Mouse (Mus musculus) intestine, embryonic 16.5 days (tissue): ENCODE data around the gene Adamts1. TPM values are rescaled to one million over a fixed set of nuclear protein-coding genes. Genes with fewer than 3 reads are reported as not detected.

ENCODE experiments used
- ATAC-seq: fragments of 200-750 bp; cut with Nextera tagmentation; 2 replicates; pipeline ENCODE4 v1.8.0; 2017; ENCODE audit warnings: moderate TSS enrichment, moderate library complexity
- H3K27ac ChIP-seq: fragments of 300-500 bp; sonication (generic); 2 replicates; pipeline ENCODE4 v1.5.1; 2014; ENCODE audit warnings: mild to moderate bottlenecking, low read length
- H3K27me3 ChIP-seq: fragments of 300-500 bp; sonication (generic); replicated peaks from 2 replicates; pipeline ENCODE4 v1.6.1; 2014; ENCODE audit warnings: low read length, control low read depth, mixed read lengths; ENCODE audit not compliant: control insufficient read depth, insufficient read depth
- H3K36me3 ChIP-seq: fragments of 300-500 bp; sonication (generic); 2 replicates; pipeline ENCODE4 v1.6.1; 2014; ENCODE audit warnings: low read length, control low read depth; ENCODE audit not compliant: control insufficient read depth, insufficient read depth
- H3K4me1 ChIP-seq: fragments of 300-500 bp; sonication (generic); 2 replicates; pipeline ENCODE4 v1.6.1; 2014; ENCODE audit warnings: low read length, control low read depth, mixed read lengths; ENCODE audit not compliant: control insufficient read depth, insufficient read depth
- H3K4me2 ChIP-seq: fragments of 300-500 bp; sonication (generic); 2 replicates; pipeline ENCODE4 v1.6.1; 2014; ENCODE audit warnings: low read depth, low read length, control low read depth
- H3K4me3 ChIP-seq: fragments of 300-500 bp; sonication (generic); 2 replicates; pipeline ENCODE4 v1.5.1; 2014; ENCODE audit warnings: mild to moderate bottlenecking, low read length
- H3K9ac ChIP-seq: fragments of 300-500 bp; sonication (generic); 2 replicates; pipeline ENCODE4 v1.6.1; 2014; ENCODE audit warnings: low read depth, low read length
- H3K9me3 ChIP-seq: fragments of 300-500 bp; sonication (generic); 2 replicates; pipeline ENCODE4 v1.6.1; 2016; ENCODE audit warnings: low read length, control low read depth; ENCODE audit not compliant: control insufficient read depth
- WGBS: fragments of 180-500 bp; shearing (Covaris S2); extraction: QIAGEN DNeasy Blood & Tissue Kit; methylation state at CpG from one replicate; pipeline ENCODE4 v1.1.7; 2014; 5-methylcytosine and 5-hydroxymethylcytosine counted together
- polyA plus RNA-seq: library from polyadenylated mRNA; unstranded; fragments of >200 nt; fragmentation: Nextera tagmentation; extraction: Ambion mirVana; gene quantifications from 2 replicates; pipeline ENCODE4 v1.2.1, GENCODE M21; 2015

Gene Adamts1
- polyA plus RNA-seq, 1 experiment from 2014 or later: 22.4 TPM

DNA sequence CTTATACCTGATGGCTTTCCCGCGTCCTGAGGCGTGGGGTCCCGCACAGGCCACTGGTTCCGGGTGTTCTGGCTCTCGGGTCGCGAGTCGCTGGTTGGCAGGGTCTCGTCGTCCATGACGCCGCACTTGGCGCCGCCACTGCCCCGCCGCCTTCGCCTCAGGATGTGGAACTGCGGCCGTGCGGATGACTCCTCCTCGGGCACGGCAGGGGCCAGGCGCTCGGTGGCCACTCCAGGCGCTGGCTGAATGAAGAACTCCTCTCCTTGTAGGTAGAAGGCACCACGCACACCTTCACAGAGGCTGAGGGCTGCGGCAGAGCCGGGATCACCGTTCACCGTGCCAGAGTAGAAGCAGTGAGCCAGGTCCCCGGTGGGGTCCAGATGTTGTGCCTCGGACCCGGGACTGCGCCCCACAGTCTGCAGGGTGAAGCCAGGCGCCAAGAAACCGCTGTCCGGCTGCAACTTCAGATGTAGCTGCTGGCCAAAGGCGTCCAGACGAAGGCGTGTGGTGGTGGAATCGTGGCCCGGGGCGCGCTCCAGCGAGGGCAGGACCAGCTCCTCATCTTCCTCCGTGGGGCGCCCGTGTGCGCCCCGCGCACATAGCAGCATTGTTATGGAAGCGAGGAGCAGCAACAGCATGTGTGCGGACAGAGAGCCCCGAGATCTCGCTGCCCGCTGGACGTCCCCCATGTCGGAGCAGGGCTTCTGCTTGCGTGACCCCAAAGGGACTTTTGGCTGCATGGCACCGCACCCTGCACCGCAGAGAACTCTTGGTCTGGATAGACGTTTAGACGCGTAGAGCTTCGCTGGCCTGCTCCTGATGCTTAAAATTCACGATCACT, 722 bp downstream of the Adamts1 start:
- under 1% methylated on average over 67 of the region's 67 CpGs for WGBS
- Histone ChIP-seq H3K9me3 (no peaks in the 10 kb centered on the region), H3K27ac (peak overlapping the region; percentile 95), H3K4me3 (peak overlapping the region; percentile 76), H3K9ac (peak overlapping the region; percentile 86), H3K27me3 (no peaks in the 10 kb centered on the region), H3K4me1 (peaks cover 8% of the 10 kb centered on the region; the same call in 1 of the 2 replicates), H3K36me3 (peaks cover 10% of the 10 kb centered on the region), H3K4me2 (peak overlapping the region; percentile 95)
- ATAC-seq: peak; percentile 4; the same call in 1 of the 2 replicates

GRCm38 (mm10) chr16:85801252-85801651, 1.7 kb downstream of the Adamts1 start:
- no peaks in the 10 kb centered on the region for H3K27me3 ChIP-seq
- H3K36me3 ChIP-seq: peaks cover 15% of the 10 kb centered on the region
- H3K9ac ChIP-seq: peak overlapping the region; percentile 86
- H3K9me3 ChIP-seq: no peaks in the 10 kb centered on the region
- peak overlapping the region; percentile 95 for H3K27ac ChIP-seq
- peak; percentile 90 for ATAC-seq
- WGBS: 0% methylated on average over 23 of the region's 23 CpGs
- peak overlapping the region; percentile 76 for H3K4me3 ChIP-seq
- peaks cover 8% of the 10 kb centered on the region; the same call in 1 of the 2 replicates for H3K4me1 ChIP-seq
- H3K4me2 ChIP-seq: peak overlapping the region; percentile 95

DNA sequence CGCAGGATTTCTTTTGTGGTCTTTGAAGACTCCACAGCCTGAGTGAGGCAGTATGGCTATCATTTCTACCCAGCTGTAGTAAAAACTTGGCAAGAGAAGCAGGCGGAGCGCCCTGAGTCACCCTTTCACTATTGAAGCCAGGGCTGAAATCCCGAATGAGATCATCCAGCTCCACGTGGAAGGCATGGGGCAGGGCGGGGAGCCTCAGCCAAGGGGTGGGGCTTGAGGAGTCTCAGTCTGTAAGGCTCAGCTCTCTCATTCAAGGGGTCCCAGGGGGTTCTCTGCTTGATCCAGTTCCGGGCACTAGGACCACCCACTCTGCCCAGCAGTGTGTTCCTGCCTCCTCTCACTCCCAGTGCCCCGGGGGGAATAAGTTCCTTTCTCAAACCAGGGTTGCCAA, 2.2 kb downstream of the Adamts1 start:
- H3K4me3 ChIP-seq: peak overlapping the region; percentile 76
- peak overlapping the region; percentile 86 for H3K9ac ChIP-seq
- WGBS: 2% methylated on average over 8 of the region's 8 CpGs
- H3K9me3 ChIP-seq: no peaks in the 10 kb centered on the region
- H3K27me3 ChIP-seq: no peaks in the 10 kb centered on the region
- H3K4me1 ChIP-seq: peaks cover 8% of the 10 kb centered on the region; the same call in 1 of the 2 replicates
- H3K27ac ChIP-seq: peak overlapping the region; percentile 95
- H3K4me2 ChIP-seq: peak overlapping the region; percentile 95
- peak; percentile 89 for ATAC-seq
- peaks cover 16% of the 10 kb centered on the region for H3K36me3 ChIP-seq

GRCm38 (mm10) chr16:85799971-85800370, 2.9 kb downstream of the Adamts1 start:
- Histone ChIP-seq H3K27me3 (no peaks in the 10 kb centered on the region), H3K4me1 (peaks cover 8% of the 10 kb centered on the region; the same call in 1 of the 2 replicates), H3K4me3 (peak overlapping the region; percentile 26), H3K4me2 (peak overlapping the region; percentile 95), H3K27ac (no peak overlapping the region), H3K9me3 (no peaks in the 10 kb centered on the region), H3K36me3 (peaks cover 16% of the 10 kb centered on the region), H3K9ac (peak overlapping the region; percentile 24; the same call in 1 of the 2 replicates)
- 47% methylated on average over 9 of the region's 9 CpGs for WGBS
- ATAC-seq: no peak

DNA sequence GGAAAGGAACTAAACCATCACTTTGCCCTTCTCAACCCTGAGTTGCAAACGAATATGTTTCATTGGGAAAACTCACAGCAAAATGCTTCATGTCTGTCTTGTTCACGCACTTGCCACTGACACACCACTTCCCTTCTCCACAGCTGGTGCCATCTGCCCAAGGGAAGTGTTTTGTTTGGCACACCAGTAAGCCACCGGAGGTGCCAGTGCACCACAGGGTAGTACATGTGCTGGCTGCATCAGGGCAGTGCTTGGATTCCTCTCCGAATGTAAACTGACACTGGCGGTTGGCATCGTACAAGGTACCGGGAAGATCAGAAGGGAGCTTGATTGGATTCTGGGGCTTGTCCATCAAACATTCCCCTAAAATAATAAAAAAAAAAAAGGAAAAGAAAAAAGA, 4.6 kb downstream of the Adamts1 start:
- H3K27ac ChIP-seq: no peak overlapping the region
- WGBS: 90% methylated on average over 7 of the region's 7 CpGs
- H3K4me1 ChIP-seq: peaks cover 4% of the 10 kb centered on the region; the same call in 1 of the 2 replicates
- no peak overlapping the region for H3K9ac ChIP-seq
- no peaks in the 10 kb centered on the region for H3K27me3 ChIP-seq
- H3K36me3 ChIP-seq: peaks cover 16% of the 10 kb centered on the region
- no peak overlapping the region for H3K4me2 ChIP-seq
- no peak overlapping the region for H3K4me3 ChIP-seq
- no peaks in the 10 kb centered on the region for H3K9me3 ChIP-seq
- ATAC-seq: no peak

DNA sequence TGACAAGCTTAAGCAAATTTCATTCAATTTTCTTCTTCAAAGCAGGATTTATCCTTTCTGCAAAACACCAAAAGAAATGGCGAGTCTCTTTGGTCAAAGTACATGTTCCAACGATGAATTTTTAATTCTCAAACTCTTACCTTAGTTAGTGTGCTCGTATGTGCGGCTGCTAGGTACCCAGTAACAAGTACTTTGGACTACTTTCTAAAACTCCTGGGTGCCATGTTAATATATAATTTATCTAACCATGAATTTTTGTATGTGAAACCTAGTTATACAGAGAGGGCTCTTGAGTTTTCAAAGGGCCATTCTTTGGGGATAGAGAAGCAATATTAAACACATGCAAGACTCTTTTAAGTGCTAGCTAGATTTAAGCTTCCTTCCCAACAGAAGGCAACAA, 5.8 kb downstream of the Adamts1 start:
- no peak for ATAC-seq

DNA sequence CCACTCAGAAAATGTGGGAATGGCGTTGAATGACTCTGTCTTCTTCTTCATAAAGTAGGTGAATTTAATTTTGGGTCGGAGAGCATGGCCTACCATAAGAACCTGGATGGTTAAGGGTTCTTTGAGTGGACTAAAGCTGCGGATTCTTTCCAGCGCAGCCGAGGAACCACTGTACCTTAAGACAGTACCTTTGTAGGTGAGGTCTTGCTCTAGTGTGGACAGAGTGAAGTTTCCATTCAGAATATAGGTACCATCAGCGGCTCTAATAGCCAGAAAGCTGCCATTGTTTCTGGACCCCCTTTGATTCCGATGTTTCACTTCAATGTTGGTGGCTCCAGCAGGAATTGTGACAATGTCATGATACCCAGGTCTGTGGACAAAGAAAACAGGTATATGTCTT, 7.2 kb downstream of the Adamts1 start:
- Histone ChIP-seq H3K9ac (no peak overlapping the region), H3K4me1 (peaks cover 4% of the 10 kb centered on the region; the same call in 1 of the 2 replicates), H3K4me2 (no peak overlapping the region), H3K36me3 (peaks cover 16% of the 10 kb centered on the region), H3K27ac (no peak overlapping the region), H3K4me3 (no peak overlapping the region), H3K9me3 (no peaks in the 10 kb centered on the region), H3K27me3 (no peaks in the 10 kb centered on the region)
- WGBS: 96% methylated on average over 7 of the region's 7 CpGs
- ATAC-seq: no peak

More for the DNA sequence above, 5.8 kb downstream of the Adamts1 start:
- Histone ChIP-seq H3K4me3 (no peak overlapping the region), H3K27ac (no peak overlapping the region), H3K9me3 (no peaks in the 10 kb centered on the region), H3K9ac (no peak overlapping the region), H3K4me1 (peaks cover 4% of the 10 kb centered on the region; the same call in 1 of the 2 replicates), H3K27me3 (no peaks in the 10 kb centered on the region), H3K36me3 (peaks cover 16% of the 10 kb centered on the region), H3K4me2 (no peak overlapping the region)
- 93% methylated on average over 4 of the region's 4 CpGs for WGBS

GRCm38 (mm10) chr16:85793166-85793830, 9.6 kb downstream of the Adamts1 start:
- ATAC-seq: no peak
- Histone ChIP-seq H3K9me3 (no peaks in the 10 kb centered on the region), H3K4me3 (no peak overlapping the region), H3K4me2 (no peak overlapping the region), H3K4me1 (no peaks in the 10 kb centered on the region), H3K36me3 (peaks cover 11% of the 10 kb centered on the region), H3K27ac (no peak overlapping the region), H3K27me3 (no peaks in the 10 kb centered on the region), H3K9ac (no peak overlapping the region)
- 87% methylated on average over 4 of the region's 4 CpGs for WGBS

DNA sequence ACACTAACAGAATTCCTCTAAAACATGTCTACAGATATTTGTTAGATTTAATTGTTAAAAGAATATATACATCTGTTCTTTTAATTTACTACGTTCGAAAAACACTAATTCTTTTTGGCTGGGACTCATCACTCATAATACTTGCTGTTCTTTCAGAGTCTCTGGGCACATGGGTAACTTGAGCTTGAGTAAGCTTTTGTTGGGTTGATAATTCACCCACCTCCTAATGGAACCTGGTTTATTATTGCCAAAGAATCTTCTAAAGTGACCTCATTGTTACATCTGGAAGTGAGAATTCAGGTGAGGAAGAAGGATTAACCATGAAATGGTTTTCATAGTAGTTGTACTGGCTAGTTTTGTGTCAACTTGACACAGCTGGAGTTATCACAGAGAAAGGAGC, 21.8 kb downstream of the Adamts1 start:
- Histone ChIP-seq H3K27ac (no peak overlapping the region), H3K4me2 (no peak overlapping the region), H3K36me3 (no peaks in the 10 kb centered on the region), H3K4me3 (no peak overlapping the region), H3K27me3 (no peaks in the 10 kb centered on the region), H3K9me3 (no peaks in the 10 kb centered on the region), H3K4me1 (no peaks in the 10 kb centered on the region), H3K9ac (no peak overlapping the region)
- ATAC-seq: no peak
- 84% methylated on average over 2 of the region's 2 CpGs for WGBS
